Mouse (Mus musculus) midbrain, embryonic 15.5 days (tissue): Measurements from ENCODE around the gene Bckdk. TPM values are rescaled to one million over a fixed set of nuclear protein-coding genes. Genes with fewer than 3 reads are reported as not detected.
A peak's percentile ranks its signal among the peaks of the same experiment; 100 is the strongest.
"Not testable (repeated sequence)": the region's sequence is repeated elsewhere in the genome, so short reads cannot be mapped to it uniquely, and the experiment has no call there.

Experiments used
- ATAC-seq: fragments of 200-750 bp; cut with Nextera tagmentation; replicated peaks from 2 replicates; pipeline ENCODE4 v1.8.0; 2017; ENCODE audit warnings: moderate TSS enrichment
- H3K27ac ChIP-seq: fragments of 300-500 bp; sonication (generic); 2 replicates; pipeline ENCODE4 v1.5.1; 2015; ENCODE audit warnings: mild to moderate bottlenecking, inconsistent platforms
- H3K27me3 ChIP-seq: fragments of 300-500 bp; sonication (generic); replicated peaks from 2 replicates; pipeline ENCODE4 v1.6.1; 2015; ENCODE audit warnings: inconsistent platforms
- H3K36me3 ChIP-seq: fragments of 300-500 bp; sonication (generic); replicated peaks from 2 replicates; pipeline ENCODE4 v1.6.1; 2015; ENCODE audit warnings: inconsistent platforms
- H3K4me1 ChIP-seq: fragments of 300-500 bp; sonication (generic); 2 replicates; pipeline ENCODE4 v1.6.1; 2015; ENCODE audit warnings: inconsistent platforms
- H3K4me2 ChIP-seq: fragments of 300-500 bp; sonication (generic); 2 replicates; pipeline ENCODE4 v1.6.1; 2015; ENCODE audit warnings: inconsistent platforms, mild to moderate bottlenecking, moderate library complexity
- H3K4me3 ChIP-seq: fragments of 300-500 bp; sonication (generic); 2 replicates; pipeline ENCODE4 v1.5.1; 2015; ENCODE audit warnings: mild to moderate bottlenecking, inconsistent platforms
- H3K9ac ChIP-seq: fragments of 300-500 bp; sonication (generic); 2 replicates; pipeline ENCODE4 v1.6.1; 2015; ENCODE audit warnings: mild to moderate bottlenecking, inconsistent platforms
- H3K9me3 ChIP-seq: fragments of 300-500 bp; sonication (generic); 2 replicates; pipeline ENCODE4 v1.6.1; 2016; ENCODE audit warnings: inconsistent platforms
- WGBS: fragments of 180-500 bp; shearing (Covaris S2); methylation state at CpG from one replicate; pipeline ENCODE4 v1.1.7; 2015; ENCODE audit warnings: mixed read lengths; 5-methylcytosine and 5-hydroxymethylcytosine counted together
- polyA plus RNA-seq: library from polyadenylated mRNA; unstranded; fragments of >200 nt; fragmentation: Nextera tagmentation; extraction: Ambion mirVana; gene quantifications from 2 replicates; pipeline ENCODE4 v1.2.1, GENCODE M21; 2015

Bckdk gene
- polyA plus RNA-seq, 1 experiment from 2014 or later: 61.3 TPM

DNA sequence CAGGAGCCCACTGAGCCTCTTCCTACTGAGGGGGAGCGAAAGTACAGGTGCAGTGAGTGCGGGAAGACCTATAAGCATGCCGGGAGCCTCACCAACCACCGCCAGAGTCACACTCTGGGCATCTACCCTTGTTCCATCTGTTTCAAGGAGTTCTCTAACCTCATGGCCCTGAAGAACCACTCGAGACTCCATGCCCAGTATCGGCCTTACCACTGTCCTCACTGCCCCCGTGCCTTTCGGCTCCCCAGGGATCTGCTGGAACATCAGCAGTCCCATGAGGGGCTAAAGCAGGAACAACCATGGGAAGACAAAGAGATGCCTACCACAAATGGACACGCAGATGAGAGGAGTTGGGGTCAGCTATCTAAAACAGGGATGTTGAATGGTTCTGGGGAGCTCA, 24.6 kb upstream of the Bckdk start:
- whole genome bisulfite sequencing: 95% methylated on average over 9 of the region's 9 CpGs
- Histone ChIP-seq H3K36me3 (peaks cover 44% of the 10 kb centered on the region), H3K4me1 (peaks cover 32% of the 10 kb centered on the region)

GRCm38 (mm10) chr7:127880431-127880830, 23.5 kb upstream of the Bckdk start:
- no peaks in the 10 kb centered on the region for H3K9me3 ChIP-seq
- no peak for ATAC-seq
- no peak overlapping the region for H3K4me2 ChIP-seq
- 88% methylated on average over 12 of the region's 12 CpGs for WGBS
- H3K27ac ChIP-seq: no peak overlapping the region
- peaks cover 53% of the 10 kb centered on the region for H3K36me3 ChIP-seq
- H3K4me3 ChIP-seq: no peak overlapping the region
- H3K27me3 ChIP-seq: no peaks in the 10 kb centered on the region
- H3K9ac ChIP-seq: no peak overlapping the region
- peaks cover 37% of the 10 kb centered on the region for H3K4me1 ChIP-seq

More for the DNA sequence above, 24.6 kb upstream of the Bckdk start:
- H3K27me3 ChIP-seq: no peaks in the 10 kb centered on the region
- ATAC-seq: no peak
- no peaks in the 10 kb centered on the region for H3K9me3 ChIP-seq
- H3K4me3 ChIP-seq: no peak overlapping the region
- no peak overlapping the region for H3K4me2 ChIP-seq
- no peak overlapping the region for H3K27ac ChIP-seq
- H3K9ac ChIP-seq: no peak overlapping the region

GRCm38 (mm10) chr7:127885951-127886350, 17.9 kb upstream of the Bckdk start:
- no peak for ATAC-seq
- no peak overlapping the region for H3K27ac ChIP-seq
- H3K4me3 ChIP-seq: no peak overlapping the region
- H3K9me3 ChIP-seq: no peaks in the 10 kb centered on the region
- H3K9ac ChIP-seq: no peak overlapping the region
- H3K4me2 ChIP-seq: no peak overlapping the region
- peaks cover 25% of the 10 kb centered on the region for H3K4me1 ChIP-seq
- no peaks in the 10 kb centered on the region for H3K27me3 ChIP-seq
- 74% methylated on average over 6 of the region's 6 CpGs for WGBS
- peaks cover 66% of the 10 kb centered on the region for H3K36me3 ChIP-seq

- WGBS: 93% methylated on average over 6 of the region's 6 CpGs
- peaks cover 25% of the 10 kb centered on the region for H3K4me1 ChIP-seq
Measured at GRCm38 (mm10) chr7:127886551-127886950, 17.3 kb upstream of the Bckdk start.

DNA sequence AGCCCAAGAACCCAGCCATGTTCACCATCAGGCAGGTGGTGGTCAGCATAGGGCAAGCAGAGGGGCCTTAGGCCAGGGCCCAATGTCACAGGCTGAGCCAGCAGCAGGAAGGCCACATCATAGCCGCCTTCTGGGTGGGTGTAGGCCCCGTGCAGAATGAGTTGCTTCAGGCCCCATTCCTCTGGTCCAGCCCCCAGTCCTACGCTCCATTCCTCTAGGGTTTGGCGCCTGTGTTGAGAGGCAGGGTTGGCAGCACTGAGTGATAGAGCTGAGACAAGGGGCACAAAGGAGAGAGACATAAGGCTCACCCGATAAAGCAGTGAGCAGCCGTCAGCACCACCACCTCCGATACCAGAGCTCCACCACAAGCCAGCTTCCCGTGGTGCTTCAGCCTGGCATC, 16.7 kb upstream of the Bckdk start:
- Histone ChIP-seq H3K4me1 (peaks cover 25% of the 10 kb centered on the region), H3K9ac (no peak overlapping the region), H3K27me3 (no peaks in the 10 kb centered on the region), H3K4me3 (no peak overlapping the region), H3K4me2 (no peak overlapping the region), H3K36me3 (peaks cover 59% of the 10 kb centered on the region), H3K9me3 (no peaks in the 10 kb centered on the region), H3K27ac (no peak overlapping the region)
- 90% methylated on average over 8 of the region's 8 CpGs for WGBS
- ATAC-seq: no peak

More at GRCm38 (mm10) chr7:127886551-127886950, 17.3 kb upstream of the Bckdk start:
- Histone ChIP-seq H3K9ac (no peak overlapping the region; the same call in 1 of the 2 replicates), H3K27ac (no peak overlapping the region), H3K9me3 (no peaks in the 10 kb centered on the region), H3K27me3 (no peaks in the 10 kb centered on the region), H3K4me2 (no peak overlapping the region), H3K36me3 (peaks cover 60% of the 10 kb centered on the region), H3K4me3 (no peak overlapping the region)
- no peak for ATAC-seq

DNA sequence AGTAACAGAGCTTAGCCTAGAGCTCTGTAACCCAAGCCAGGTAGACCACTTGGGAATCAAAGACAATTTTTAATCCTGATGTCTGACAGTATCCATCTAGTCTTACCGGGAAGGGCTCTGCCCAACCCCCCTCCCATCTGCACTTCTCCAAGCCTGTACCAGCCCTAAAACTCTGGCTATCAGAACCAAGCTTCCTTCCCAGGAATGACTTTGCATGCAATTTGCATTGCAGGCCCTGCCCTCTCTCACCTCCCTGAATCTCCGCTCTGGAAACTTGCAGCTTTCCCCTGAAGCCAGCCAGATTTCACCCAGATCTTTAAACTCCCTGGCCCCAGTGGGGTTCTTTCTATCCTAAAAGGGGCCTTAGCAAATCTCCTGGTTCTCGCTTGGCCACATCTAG, 16.1 kb upstream of the Bckdk start:
- Histone ChIP-seq H3K27me3 (no peaks in the 10 kb centered on the region), H3K4me1 (peaks cover 21% of the 10 kb centered on the region), H3K4me2 (no peak overlapping the region), H3K9me3 (no peaks in the 10 kb centered on the region), H3K4me3 (no peak overlapping the region), H3K9ac (no peak overlapping the region), H3K27ac (no peak overlapping the region), H3K36me3 (peaks cover 55% of the 10 kb centered on the region)
- ATAC-seq: no peak
- WGBS: 84% methylated on average over 3 of the region's 3 CpGs

- Histone ChIP-seq H3K9ac (no peak overlapping the region), H3K4me3 (no peak overlapping the region), H3K27ac (no peak overlapping the region), H3K4me2 (no peak overlapping the region), H3K27me3 (no peaks in the 10 kb centered on the region), H3K9me3 (no peaks in the 10 kb centered on the region), H3K4me1 (peaks cover 16% of the 10 kb centered on the region), H3K36me3 (peaks cover 46% of the 10 kb centered on the region)
- no peak for ATAC-seq
- 84% methylated on average over 3 of the region's 3 CpGs for WGBS
Measured at GRCm38 (mm10) chr7:127888821-127889220, 15.1 kb upstream of the Bckdk start.

GRCm38 (mm10) chr7:127890798-127891197, 13.1 kb upstream of the Bckdk start, which contains the start of gene Prss53:
Prss53 (minus strand) TSS chr7:127890970.
- H3K4me2 ChIP-seq: no peak within 1 kb of the TSS
- peaks cover 11% of the 10 kb centered on the region for H3K4me1 ChIP-seq
- H3K36me3 ChIP-seq: peaks cover 30% of the 10 kb centered on the region
- H3K9ac ChIP-seq: no peak within 1 kb of the TSS
- no peak within 1 kb of the TSS for H3K27ac ChIP-seq
- ATAC-seq: no peak
- no peak within 1 kb of the TSS for H3K4me3 ChIP-seq
- H3K9me3 ChIP-seq: no peaks in the 10 kb centered on the region
- no peaks in the 10 kb centered on the region for H3K27me3 ChIP-seq
- 47% methylated on average over 4 of the region's 4 CpGs for WGBS

DNA sequence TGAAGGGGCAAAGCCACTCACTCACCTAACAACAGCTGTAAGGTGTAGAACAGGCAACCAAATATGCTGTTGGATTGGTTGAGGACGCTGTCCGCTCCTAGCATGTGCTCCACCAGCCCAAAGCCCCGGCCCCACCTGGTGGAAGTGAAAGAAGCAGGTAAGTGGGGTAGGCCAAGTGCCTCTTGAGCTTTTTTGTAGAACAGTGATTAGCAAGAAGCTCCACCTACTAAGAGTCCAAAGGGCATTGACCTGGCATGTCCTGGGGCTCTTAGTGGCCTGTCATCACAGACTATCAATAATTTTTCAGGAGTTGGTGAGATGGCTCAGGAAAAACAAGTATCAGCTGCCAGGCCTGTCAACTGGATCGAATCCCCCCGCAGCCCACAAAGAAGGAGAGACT, 9.4 kb upstream of the Bckdk start:
- Histone ChIP-seq H3K27me3 (0 out of 2 replicates have a peak, but pooled peaks cover 2% of the 10 kb centered on the region), H3K9ac (peak overlapping the region; percentile 51; the same call in 1 of the 2 replicates), H3K4me1 (peaks cover 11% of the 10 kb centered on the region), H3K4me3 (peak overlapping the region; percentile 52), H3K9me3 (no peaks in the 10 kb centered on the region), H3K4me2 (peak overlapping the region; percentile 58), H3K27ac (no peak overlapping the region), H3K36me3 (no peaks in the 10 kb centered on the region; the same call in 1 of the 2 replicates)
- WGBS: 81% methylated on average over 5 of the region's 5 CpGs
- ATAC-seq: no peak

DNA sequence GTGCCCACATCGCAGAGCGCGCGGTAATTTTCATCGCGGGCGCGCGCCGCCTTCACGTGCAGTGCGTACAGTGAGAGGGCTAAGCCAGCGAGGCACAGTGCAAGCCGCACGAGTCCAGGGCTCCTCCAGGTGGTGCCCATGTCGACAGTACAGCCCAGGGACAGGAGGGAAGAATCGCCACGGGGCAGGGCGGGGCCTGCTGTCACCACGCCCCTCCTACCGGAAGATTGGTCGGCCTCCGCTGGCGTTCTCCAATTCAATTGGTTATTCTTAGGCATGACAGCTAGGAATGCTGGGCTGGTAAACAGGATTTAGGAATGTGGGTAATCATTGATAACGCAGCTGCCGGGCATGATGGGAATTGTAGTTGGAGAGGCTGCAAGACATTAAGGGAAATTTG, 8.4 kb upstream of the Bckdk start, which contains the start of the genes Gm21974 and Vkorc1:
Gm21974 (minus strand) TSS at position 13 of the 400 bp plus-strand sequence.
Vkorc1 (minus strand) TSS at position 176 of the 400 bp plus-strand sequence.
- H3K9me3 ChIP-seq: no peaks in the 10 kb centered on the region
- H3K36me3 ChIP-seq: no peaks in the 10 kb centered on the region; the same call in 1 of the 2 replicates
- H3K9ac ChIP-seq: peak within 1 kb of the TSS; percentile 51
- 0 out of 2 replicates have a peak, but pooled peaks cover 2% of the 10 kb centered on the region for H3K27me3 ChIP-seq
- peak within 1 kb of the TSS; percentile 58 for H3K4me2 ChIP-seq
- H3K4me3 ChIP-seq: peak within 1 kb of the TSS; percentile 52
- peak; percentile 96 for ATAC-seq
- peaks cover 11% of the 10 kb centered on the region for H3K4me1 ChIP-seq
- H3K27ac ChIP-seq: peak within 1 kb of the TSS; percentile 70
- WGBS: 0% methylated on average over 26 of the region's 26 CpGs

GRCm38 (mm10) chr7:127895891-127896290, 8.0 kb upstream of the Bckdk start:
- not testable (repeated sequence) for H3K9me3 ChIP-seq, H3K9ac ChIP-seq, H3K27me3 ChIP-seq, H3K36me3 ChIP-seq
- H3K27ac ChIP-seq: peak overlapping the region; percentile 26; the same call in 1 of the 2 replicates
- ATAC-seq: peak; percentile 48
- peak overlapping the region; percentile 52 for H3K4me3 ChIP-seq
- WGBS: 70% methylated on average over 7 of the region's 7 CpGs
- H3K4me1 ChIP-seq: peaks cover 11% of the 10 kb centered on the region
- H3K4me2 ChIP-seq: peak overlapping the region; percentile 58; the same call in 1 of the 2 replicates

DNA sequence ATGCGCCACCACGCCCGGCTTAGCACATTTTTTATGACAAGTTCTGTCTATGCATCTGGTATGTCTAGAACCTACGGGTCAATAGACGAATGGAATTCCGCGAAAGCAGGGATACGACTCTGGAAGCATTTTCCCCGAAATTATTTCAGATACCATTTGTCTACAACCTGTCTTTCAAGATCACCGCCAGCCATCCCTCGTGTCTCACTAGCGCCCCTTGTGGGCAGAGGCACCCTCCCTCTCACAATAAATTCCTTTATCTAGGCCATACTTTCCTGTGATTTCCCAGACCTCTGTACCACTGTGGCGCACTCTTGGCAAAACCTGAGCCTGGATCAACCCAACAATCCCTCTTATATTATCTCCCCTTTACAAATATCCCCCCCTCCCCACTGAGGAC, 7.5 kb upstream of the Bckdk start:
- WGBS: 58% methylated on average over 13 of the region's 13 CpGs

DNA sequence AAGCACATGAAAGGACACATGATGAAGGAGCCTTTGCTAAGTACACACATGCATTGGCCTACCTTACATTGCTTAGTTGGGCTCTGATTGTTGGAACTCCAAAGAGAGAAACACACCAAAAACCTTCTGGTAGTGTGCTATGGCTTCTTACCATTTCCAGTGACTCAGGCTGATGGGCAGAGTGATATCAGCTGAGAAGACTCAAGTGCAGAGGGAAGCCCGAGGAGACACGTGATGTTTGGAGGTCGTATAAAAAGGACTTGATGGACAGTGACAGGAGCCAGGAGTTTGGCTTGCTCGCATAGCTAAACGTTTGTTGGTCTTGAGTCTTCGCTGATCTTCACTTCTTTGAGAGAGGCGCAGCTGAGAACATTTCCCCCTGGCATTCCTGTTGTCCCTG, 6.3 kb upstream of the Bckdk start:
- WGBS: 90% methylated on average over 7 of the region's 7 CpGs
- Histone ChIP-seq H3K9ac (no peak overlapping the region), H3K27me3 (0 out of 2 replicates have a peak, but pooled peaks cover 2% of the 10 kb centered on the region), H3K9me3 (no peaks in the 10 kb centered on the region), H3K36me3 (no peaks in the 10 kb centered on the region; the same call in 1 of the 2 replicates), H3K27ac (no peak overlapping the region), H3K4me2 (no peak overlapping the region), H3K4me1 (peaks cover 11% of the 10 kb centered on the region), H3K4me3 (no peak overlapping the region)
- no peak for ATAC-seq

More for the DNA sequence above, 7.5 kb upstream of the Bckdk start:
- no peak overlapping the region for H3K27ac ChIP-seq
- H3K4me3 ChIP-seq: no peak overlapping the region
- H3K27me3 ChIP-seq: 0 out of 2 replicates have a peak, but pooled peaks cover 2% of the 10 kb centered on the region
- no peak overlapping the region for H3K9ac ChIP-seq
- H3K36me3 ChIP-seq: no peaks in the 10 kb centered on the region; the same call in 1 of the 2 replicates
- no peaks in the 10 kb centered on the region for H3K9me3 ChIP-seq
- H3K4me1 ChIP-seq: peaks cover 11% of the 10 kb centered on the region
- no peak overlapping the region for H3K4me2 ChIP-seq
- ATAC-seq: no peak
